Mouse (Mus musculus): ENCODE measurements at regions not wholly inside any gene's neighbourhood (a gene's known extent, or its start where the extent isn't known, plus 50 kb on each side); places are given as distances from the start of the nearest gene placed in this dataset.
"Not testable (repeated sequence)": the region's sequence is repeated elsewhere in the genome, so short reads cannot be mapped to it uniquely, and the experiment has no call there.

DNA sequence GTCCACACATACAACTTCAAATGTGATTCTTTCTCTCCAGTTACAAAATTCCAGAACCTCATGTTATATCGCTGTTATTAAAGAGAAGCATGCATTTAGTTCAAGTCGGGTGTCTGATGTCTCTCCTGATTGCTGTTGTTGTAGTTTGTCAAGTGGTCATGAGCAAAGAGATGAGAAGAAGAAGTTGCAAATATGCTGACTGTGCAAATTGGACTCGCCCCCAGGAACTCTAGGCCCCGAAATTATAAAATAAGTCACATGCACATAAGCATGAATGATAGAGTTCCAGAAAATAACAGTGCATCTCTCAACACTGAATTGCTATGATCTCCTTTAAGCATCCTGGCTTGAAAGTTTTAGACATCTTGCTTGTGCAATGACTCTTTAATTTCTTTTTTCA is 53.3 kb downstream of the Kif2b start:
- DNase-seq: no peak

DNA sequence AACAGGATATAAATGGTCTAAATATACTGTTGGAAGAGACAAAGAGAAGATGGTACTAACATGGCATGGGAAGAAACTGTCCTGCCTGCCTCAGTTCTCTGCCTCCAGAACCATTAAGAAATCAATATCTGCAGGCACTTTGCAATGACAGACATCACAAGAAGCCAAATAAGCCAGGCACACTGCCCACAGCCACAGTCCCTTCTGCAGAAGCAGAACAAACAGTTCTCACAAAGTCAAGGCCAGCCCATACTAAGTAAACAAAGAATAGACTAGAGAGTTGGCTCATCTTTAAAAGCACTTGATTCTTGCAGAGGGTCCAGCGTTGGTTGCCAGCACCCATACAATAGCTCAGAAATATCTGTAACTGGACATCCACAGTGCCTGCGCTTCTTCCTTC is 98.1 kb downstream of the Kif2b start:
- DNase-seq: no peak

DNA sequence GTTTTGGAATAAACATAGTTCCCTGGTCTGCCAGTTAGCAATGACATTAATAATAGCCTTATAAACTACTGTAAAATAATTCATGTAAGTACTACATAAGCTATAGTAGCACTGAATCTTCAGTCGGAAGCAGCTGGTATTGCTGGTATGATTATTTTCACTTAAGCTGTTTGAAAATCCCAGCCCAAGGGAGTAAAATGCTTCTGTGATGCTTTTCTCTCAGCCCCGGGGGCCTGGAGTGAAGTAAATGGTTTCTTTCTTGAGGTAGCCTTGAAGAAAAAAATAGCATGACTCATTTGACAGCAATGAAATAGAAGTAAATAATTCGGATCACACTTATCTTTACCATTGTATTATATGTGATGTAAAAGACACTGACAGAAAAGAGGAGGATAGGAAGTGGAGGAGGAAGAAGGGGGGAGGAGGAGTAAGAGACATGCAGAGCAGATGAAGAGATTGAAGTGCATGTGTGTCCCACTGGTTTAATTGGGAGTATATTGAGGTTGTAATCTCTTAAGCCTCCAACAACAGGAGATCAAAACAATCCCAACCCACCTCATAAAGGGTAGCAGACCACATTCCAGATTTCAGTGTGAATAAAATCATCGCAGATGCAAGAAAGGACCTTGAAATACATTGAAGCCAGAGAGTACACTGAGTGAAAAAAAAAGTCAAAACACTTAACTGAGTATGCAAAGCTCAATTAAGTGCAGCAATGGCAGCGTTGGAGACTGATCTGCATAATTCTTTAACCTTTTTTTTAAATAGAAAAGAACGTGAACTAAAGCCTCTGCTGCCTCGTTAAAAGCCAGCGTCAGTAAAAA is 113.6 kb downstream of the Kif2b start:
- DNase-seq: peak; percentile 24

DNA sequence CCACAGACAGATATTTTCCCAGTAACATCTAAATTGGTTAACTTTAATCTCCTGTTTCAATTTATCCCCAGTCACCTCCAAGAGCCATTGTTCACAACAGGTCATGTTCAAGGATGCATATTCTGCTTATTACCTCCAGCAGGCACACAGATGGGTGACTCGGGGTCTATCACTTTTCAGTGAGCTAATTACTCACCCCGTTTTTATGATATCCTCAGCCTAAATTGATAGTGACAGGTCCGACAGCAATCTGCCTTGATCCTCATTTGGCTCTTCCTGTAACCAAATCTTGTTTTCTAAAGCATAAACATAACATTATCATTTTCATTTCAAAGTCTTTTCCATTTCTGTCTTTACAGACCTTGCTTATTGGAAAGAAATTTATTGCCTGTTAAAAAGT is 115.4 kb downstream of the Kif2b start:
- peak; percentile 53 for DNase-seq

DNA sequence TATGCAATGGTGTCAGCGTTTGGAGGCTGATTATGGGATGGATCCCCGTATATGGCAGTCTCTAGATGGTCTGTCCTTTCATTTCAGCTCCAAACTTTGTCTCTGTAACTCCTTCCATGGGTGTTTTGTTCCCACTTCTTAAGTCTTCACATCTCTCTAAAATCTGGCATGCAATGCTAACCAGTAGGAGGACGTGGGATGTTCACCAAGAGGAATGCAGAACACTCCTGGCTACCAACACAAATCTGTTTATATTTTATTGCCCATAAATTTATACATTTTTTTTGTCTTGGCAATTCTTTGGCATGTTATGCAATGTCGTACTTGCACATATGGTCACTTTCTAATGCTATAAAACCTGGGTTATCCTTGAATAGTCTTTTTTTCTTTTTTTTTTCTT is 135.0 kb downstream of the Kif2b start:
- DNase-seq: no peak

DNA sequence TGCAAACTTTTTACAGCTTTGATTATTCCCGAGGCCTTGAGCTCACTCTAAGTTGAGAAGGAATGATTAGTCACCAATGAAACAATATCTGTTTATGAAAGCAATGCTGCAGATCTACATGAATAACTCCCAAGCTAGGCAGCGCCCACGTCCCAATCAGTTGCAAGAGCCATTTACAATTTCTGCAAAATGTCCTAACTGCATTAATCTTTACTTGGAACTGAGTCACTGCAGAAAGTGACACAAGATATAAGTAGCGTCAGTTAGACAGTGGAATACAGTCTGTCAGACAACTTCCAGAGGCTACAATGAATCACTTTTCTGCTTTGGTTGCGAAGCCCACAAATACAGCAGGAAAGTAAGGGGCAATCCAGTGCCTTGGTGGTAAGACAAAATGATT is 145.2 kb downstream of the Kif2b start:
- no peak for DNase-seq

DNA sequence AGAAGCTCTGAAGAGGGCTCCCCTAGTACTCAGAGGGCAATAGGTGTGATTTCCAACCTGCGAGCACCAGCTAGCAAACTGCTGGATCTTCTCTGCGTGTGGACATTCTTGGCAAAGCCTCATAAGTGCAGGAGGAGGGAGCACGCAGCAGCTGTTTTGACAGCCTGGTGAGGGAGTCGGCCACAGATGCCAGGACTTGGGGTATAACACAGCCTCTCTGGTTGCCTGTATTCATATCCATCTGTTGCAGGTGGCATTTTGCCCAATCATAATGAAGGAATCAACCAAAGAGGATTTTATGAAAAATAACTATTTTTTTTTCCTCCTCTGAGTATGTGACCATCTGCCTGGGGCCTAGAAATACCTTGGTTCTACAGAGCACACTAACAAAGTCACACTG is 150.6 kb downstream of the Kif2b start:
- no peak for DNase-seq

DNA sequence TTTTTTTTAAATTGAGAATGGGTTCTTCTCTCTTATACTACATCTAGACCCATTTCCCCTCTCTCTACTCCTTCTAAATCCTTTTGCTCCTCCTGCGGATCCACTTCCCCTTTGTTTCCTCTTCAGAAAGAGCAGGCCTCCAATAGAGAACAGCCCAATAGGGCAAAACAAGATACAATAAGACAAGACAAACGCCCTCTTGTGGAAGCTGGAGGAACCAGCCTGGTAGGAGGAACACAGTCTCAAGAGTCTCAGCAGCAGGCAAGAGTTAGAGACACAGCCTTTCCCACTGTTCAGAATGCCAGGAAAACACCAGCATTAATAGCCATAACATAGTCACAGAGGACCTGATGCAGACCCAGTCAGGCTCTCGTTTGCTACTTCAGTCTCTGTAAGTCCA is 190.2 kb downstream of the Kif2b start:
- peak; percentile 2 for DNase-seq

DNA sequence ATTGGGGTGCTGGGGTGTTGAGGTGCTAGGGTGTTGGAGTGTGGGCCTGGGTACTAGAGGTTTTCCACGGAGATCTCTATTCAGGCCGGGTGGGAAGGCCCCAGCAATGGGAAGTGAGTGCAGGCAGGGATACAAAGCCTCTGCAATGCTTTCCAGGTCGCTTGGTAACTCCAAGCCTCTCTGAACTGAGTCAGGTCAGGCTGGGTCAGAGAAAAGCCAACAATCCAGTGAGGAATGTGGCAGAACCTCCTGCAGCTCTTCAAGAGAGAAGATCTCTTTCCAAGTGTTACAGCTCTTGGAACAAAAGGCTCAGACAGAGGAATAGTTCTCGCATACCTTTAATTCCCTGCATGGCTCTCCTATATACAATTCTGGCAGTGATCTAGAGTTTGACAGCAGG is 220.3 kb downstream of the Kif2b start:
- DNase-seq: no peak

DNA sequence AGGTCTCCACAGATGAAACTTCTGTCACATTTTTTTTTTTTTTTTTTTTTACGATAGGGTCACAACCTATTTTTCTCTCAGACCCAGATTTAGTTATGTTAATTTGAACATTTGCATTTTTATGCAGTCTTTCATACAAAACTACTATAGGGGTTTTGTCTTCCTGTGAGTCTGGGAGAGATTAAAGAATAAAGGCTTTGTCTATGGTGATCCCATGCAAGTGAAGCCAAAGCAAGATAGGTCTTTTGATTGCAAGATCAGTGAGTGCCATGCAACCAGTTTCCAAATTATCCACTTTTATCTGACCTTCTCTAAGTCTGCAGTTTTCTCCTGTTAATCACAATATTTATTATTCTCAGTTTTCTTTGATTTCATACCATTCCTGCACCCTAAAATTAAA is 234.7 kb downstream of the Kif2b start:
- no peak for DNase-seq

DNA sequence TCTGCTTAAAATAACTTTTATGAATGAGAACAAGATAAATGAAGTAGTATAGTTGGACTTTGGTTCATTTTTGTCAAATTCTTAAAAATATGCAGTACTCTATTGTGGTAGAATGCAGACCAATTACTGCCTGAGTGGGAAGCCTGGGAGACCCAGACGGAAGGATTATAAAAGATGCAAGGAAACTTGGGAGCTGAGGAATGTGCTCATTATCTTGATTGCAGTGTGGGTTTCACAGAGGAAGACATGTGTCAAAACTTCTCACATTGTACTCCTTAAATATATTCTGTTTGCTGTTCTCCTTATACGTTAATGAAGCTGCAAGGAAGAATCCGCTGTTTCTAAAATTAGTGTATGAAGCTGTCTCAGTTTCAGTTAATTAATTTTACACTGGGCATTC is 244.3 kb downstream of the Kif2b start:
- peak; percentile 59 for DNase-seq

DNA sequence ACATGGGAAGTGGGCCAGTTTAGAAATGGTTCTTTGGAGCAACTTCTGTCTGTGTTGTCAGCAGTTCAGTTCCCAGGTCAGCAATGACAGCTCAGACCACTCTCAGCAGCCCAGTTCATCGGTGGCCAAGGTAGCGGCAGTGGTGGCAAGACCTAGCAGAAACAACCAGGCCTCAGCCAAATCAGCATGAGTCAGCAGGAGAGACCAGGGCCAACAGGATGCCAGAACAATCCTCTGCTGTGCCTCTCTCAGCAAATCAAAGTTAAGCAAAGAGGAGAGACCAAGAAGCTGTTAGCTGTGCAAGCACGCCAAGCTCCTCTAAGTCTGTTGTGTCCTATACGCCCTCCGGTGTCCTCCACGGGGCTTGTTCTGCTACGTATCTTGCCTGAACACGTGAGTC is 249.8 kb downstream of the Kif2b start:
- no peak for DNase-seq

DNA sequence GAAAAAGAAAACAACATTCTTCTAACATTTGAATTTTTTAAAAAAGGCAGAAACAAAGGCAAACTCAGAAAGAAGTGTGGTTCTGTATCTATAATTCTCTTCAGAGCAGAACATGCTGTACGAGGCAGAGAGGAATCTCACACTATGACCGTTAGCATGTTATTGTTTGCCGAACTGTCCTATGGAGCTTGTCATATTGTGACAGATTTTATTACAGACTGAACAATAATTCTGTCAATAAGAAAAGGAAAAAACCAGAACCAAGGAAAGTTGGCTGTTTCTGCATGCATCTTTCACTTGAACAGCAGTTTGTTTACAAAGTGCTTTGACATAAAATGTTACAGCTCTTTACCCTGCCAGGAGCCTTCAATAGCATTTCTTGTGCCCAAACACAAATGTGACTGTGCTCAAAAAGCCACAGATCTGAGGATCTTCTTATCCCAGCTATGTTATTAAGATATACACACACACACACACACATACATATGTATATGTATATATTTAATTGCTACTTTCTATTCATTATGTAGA is 267.1 kb downstream of the Kif2b start:
- no peak for DNase-seq

DNA sequence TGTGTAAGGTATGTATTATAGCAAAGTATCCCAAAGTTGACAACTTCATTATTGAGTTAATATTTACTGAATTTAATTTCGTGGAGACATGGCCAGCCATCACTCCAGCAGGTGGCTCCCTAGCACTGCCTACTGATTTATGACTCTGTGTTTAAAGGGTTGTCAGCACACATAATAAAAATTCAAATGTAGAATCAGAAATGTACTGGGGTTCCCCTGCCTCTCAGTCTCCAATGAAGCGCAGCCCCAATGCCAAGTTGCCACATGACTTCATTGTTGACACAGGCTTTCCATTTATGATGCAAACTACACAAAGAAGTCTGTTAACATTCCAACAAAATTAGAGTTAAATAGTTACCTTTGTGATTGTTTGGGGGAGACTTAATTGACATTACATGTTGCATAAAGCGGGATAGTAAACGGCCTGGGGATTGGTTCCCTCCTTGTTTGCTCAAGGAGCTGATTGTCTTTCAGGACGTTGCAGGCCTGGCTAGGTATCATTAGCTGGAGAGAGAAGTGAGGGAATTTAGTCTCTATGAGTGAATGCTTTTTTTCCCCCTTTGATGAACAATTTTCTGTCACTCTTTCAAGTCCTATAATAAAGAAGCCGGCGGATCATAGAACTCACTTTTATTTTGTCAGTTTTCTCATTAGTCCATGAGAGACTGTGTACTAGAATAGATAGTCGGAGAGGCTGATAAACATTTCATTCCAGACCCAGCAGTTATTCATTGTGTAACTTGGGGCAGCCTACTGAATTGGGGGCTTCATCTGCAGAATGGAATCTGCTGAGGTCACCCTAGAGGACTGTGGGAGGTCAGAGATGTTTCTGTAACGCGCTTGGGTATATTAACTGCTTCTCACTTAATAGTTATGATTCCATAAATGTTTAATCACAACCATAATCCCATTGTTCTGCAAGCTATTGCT is 287.9 kb downstream of the Kif2b start:
- DNase-seq: peak; percentile 21

DNA sequence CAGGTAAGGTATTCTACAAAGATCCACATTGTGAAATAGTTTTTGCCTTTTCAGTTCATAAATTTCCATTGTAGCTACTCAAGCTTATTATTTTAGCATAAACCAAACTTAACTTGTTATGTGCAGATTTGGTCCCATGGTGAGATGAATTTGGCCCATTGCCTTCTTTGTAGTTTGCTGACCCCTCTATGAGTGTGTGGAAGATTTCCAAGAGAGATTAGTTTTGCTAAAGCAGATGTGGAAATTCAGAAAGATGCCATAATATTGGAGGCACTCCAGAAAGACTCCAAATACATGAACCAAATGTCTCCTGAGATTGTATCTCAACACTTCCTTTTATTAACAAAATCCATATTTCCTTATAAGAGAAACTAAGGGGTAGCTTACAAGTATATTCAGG is 291.0 kb downstream of the Kif2b start:
- DNase-seq: no peak

DNA sequence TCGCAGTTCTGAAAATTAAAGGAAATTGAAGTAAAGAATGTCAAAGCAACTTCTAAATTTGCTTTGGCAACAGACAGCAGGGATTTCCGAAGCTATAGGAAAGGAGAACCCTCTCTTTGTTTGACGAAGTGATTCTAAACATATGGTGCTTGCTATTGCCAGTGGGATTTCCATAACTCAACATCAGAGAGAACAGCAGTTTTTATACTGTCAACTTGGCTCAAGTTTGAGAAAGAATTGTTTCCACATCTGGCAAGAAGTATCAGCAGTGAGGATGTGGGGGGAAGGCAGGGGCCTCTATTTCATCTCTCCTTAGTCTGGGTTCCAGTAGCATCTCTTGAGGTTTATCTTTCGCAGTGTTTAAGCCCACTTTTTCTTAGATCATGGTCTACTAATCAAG is 315.1 kb downstream of the Kif2b start:
- no peak for DNase-seq

DNA sequence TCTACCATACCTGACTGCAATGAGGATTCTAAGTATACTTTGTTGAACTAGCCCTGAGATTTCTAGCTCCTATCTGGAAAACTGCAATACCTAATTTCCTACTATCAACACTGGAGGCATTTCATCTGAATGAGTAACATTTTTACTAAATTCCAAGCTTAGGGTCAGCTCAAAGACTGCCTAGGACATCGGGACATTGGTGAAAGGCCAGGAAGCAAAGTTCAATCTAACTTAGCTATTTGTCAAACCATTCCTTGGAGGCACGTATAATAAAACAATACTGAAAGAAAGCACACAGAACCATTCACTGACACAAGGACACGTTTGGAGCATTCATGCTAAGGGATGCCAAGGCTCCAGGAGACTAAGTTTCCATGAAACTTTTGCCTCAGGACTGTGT is 335.3 kb downstream of the Kif2b start:
- not testable (repeated sequence) for DNase-seq

DNA sequence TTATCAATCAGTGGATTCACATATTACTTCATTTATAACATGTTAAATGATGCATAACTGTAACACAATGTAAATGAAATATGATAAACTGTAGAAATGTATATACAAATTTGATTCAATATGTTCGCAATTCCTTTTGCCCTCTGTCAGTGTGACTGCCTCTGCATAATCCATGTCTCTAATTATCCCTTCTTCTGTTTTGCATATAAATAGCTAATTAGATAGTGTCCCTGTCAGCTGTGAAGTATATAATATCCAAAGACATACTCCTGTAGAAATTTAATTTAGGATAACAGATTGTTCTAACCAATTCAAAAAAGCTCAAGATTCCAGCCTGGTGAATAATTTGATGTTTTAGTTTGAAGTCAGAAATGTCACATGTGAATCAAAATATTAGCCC is 361.2 kb downstream of the Kif2b start:
- no peak for DNase-seq

DNA sequence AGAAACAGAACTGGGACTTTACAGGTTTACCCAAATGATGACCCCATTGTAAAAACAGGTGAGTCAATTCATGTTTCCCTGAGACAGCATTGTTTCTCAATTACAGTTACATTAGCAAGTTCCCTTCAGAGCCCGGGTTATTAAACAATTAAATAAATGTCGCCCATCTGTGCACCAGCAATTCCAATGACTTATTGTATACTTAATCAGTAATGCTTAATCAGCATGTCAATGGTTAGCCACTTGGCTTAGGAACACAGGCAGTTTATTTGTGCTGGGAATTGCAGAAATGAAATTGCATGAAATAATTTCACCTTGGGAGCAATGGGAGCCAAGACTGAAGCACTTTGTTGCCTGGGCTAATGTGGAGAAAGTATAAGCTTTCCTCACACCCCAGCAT is 364.3 kb downstream of the Kif2b start:
- DNase-seq: no peak

DNA sequence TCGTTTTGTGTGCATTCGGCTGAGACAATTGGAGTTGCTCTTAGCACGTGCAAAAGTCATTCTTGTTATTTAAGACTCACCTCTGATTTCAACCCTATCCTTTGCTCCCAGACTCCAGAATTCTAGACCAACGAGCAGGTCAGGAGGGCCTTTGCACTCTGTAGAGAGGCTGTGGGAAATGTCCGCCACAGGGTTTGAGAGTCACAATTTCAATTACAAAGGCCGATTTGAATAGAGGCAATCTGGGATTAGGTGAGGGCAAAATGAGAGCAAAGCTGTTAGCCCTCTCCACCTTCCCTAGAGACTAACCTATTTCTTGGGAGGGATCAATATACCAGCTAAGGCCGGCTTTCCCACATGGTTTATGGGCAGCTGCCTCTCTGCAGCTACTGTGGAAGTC is 370.9 kb downstream of the Kif2b start:
- peak; percentile 30 for DNase-seq

DNA sequence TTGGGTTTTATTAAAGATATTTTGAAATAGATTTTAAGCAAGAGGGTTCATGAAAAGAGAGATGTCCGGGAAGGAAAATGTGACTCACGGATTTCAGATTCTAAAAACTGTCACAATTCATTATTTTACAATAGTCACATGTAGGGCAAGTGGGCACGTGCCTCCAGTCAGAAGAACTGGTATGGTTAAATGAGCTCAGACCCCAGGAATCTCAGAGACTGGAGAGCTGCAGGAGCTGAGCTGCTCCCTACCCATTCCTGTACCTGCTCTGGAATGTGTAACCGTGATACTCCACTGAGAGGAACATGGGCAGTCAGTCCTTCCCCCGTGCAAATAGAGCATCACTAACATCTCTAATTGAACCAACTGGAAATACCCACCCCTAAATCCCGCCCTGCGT is 372.9 kb downstream of the Kif2b start:
- peak; percentile 79 for DNase-seq

DNA sequence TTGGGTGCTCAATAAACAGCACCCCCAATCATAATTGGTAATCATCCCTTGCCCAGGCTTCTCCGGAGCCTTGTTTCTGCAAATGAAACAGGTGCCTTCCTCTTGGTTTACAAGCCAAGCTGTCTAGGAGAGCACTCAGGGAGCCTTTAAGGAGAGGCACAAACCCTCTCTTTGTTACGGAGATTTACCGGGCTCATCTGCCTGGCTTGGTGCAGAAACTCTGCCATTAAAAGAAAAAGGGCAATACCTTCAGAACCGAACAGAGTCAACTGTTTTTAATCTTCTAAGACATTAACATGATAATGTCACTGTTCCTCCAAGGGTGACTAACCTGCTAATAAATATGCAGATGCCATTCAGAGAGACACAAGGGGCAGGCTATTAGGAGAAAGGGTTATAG is 380.5 kb downstream of the Kif2b start:
- DNase-seq: peak; percentile 32

DNA sequence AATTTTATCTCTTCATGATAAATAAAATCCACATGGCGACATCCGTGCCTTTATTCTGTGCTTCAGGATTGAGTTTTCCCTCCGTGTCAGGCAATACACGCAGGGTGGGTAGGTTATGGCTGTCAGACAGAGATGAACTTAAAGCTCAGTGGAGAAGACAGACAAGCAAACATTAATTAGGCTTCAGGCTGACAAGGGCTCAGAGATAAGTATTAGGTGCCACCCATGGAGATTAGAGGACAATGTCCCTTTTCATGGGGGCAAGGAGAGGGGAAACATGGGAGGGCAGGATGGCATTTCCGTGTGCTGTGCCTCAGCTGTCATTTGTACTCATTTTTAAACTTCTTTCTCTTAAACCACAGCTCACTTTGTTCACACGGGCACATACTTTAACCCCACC is 381.0 kb downstream of the Kif2b start:
- peak; percentile 83 for DNase-seq

DNA sequence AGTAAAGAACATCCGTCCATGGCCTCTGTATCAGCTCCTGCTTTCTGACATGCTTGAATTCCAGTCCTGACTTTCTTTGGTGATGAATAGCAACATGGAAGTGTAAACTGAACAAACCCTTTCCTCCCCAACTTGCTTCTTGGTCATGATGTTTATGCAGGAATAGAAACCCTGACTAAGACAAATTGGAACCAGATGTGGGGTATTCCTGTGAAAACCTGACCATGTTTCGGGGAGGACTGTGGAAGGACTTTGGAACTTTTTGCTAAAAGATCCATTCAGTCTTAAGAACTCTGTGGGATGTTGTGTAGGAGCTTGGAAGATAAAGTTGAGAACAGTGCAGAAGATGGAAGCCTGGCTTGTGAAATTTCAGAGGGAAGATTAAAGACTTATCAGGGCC is 410.0 kb downstream of the Kif2b start:
- DNase-seq: not testable (repeated sequence)
